Mouse (Mus musculus) bone marrow macrophage, adult 2 months (primary cell): ENCODE measurements around the gene Pam16.

Experiments
- CTCF ChIP-seq: IDR thresholded peaks from 2 replicates; pipeline ENCODE4 v1.5.1; 2012; ENCODE audit warnings: low read depth, mild to moderate bottlenecking, low read length, moderate library complexity
- POLR2A ChIP-seq: IDR thresholded peaks from 2 replicates; pipeline ENCODE4 v1.6.1; 2012; ENCODE audit warnings: mild to moderate bottlenecking, low read depth, low read length, borderline replicate concordance

GRCm38 (mm10) chr16:4586531-4587123 is 38.2 kb downstream of the Pam16 start:
- TF ChIP-seq CTCF (no peak), POLR2A (0 out of 2 replicates have a peak, but pooled peaks have one; percentile 12)
